Mouse (Mus musculus): Measurements from ENCODE around the gene Lta. TPM values are rescaled to one million over a fixed set of nuclear protein-coding genes. Genes with fewer than 3 reads are reported as not detected.
A peak's percentile ranks its signal among the peaks of the same experiment; 100 is the strongest.

The Lta gene
- total RNA-seq, 1 experiment from 2014 or later, result not detected

DNA sequence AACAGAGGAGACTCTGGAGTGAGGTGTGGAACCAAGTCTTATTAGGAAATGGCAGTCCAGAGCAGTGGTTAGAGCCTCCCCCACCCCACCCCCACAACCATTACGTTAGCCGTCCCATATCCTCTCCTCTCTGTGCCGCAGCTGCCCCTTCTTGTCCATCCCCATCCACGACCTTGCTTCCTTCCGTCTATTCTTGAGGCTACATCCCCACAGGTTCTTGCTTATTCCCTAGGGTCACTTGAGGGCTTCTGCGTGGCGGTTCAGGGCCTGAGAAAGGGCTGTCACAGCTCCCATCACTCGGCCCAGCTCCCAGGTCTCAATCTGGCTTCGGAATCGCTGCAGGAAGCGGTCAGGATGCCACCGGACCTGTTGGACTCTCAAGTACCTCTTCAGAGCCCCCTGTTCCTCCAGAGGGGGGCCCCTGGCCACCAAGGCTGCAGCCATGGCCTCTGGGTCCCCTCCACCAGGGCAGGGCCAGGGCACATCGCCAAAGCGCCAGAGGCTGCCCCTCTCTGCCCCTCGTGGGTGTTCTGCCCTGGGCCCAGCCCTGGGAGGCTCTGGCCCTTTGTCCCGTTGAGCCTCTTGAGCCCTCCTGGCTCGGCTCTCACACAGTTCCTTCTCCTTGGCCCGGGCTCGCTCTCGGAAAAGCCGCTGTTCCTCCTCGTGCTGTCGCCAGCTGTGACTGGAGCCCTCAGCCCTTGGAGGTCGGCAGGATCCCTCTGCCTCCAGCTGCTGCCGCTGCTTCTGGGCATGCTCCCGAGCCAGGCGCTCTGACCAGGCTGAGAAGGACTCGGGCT, 15.2 kb upstream of the Lta start, which contains the start of gene Gm16181:
Gene Gm16181, plus strand, starts transcription at position 679 of the 797 bp plus-strand sequence.
- no peak for ATAC-seq (replicated peaks; ENCODE audit: insufficient number of reproducible peaks, low FRiP score, low TSS enrichment, poor library complexity, severe bottlenecking)

DNA sequence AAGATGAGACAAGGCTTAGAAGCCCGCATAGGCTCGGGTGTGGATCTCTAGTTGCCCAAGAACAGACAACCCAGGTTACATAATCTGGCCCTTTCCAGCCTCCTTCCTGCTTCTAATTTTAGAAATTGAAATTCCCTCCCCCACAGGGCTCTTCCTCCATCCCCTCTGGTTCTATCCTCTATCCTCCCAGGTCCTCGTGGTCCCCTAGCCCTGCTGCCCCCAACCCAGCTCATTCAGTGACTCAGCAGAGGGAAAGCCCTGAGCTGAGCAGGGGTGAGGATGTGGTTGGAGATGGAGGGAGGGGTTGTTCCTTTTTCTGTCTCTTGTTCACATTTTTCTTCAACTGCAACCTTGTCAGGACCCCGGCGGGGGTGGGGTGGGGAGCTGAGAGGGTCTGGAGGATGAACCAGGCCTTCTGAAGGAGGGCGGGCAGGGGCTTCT, 14.5 kb upstream of the Lta start:
- ATAC-seq (replicated peaks; ENCODE audit: insufficient number of reproducible peaks, low FRiP score, low TSS enrichment, poor library complexity, severe bottlenecking), result peak; percentile 72

DNA sequence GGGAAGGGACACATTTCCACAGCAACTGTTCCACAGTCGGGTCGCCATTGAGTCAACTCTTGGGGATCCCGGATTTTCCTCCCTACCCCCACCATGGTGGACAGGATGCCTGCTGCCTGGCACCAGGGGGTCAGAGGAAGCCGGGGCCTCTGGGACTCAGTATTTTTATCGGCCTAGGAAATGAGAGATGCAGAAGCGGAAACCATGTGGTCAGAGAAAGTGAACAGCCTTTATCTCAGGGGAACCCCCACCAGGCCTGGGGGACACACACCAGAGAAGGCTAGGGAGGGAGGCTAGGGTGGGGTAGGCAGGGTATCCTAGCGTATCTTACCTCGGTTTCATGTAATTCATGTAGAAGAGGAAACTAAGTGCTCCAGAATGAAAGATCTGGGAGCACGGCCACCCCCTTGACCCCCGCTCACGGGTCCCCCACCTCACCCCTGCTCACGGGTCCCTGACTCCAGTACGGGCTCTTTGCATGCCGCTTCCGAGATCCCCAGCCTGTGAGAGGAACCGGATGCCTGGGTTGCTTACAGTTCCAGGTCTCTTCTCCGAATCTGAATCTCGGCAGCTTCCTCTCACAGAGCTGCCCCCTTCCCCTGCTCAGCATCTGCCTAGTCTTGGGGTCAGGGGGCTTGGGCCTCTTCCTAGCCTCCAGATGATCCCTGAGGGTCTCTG, 13.5 kb upstream of the Lta start:
- peak; percentile 50 for ATAC-seq (replicated peaks; ENCODE audit: insufficient number of reproducible peaks, low FRiP score, low TSS enrichment, poor library complexity, severe bottlenecking)

DNA sequence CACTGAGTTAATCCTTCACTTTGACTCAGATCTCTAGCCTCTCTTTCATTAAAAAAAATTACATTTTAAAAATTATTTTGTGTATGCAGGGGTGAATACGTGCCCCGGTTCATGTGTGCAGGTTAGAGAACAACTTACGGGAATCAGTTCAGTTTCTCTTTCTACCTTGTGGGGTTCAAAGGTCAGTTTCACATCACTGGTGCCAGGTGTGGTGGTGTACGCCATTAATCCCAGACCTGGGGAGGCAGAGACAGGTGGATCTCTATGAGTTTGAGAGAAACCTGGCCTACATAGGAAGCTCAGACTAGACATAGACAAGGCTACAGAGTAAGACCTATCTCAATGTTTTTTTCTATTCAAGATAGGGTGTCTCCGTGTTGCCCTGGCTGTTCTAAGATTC, 7.9 kb upstream of the Lta start:
- ATAC-seq (replicated peaks; ENCODE audit: insufficient number of reproducible peaks, low FRiP score, low TSS enrichment, poor library complexity, severe bottlenecking), result no peak

DNA sequence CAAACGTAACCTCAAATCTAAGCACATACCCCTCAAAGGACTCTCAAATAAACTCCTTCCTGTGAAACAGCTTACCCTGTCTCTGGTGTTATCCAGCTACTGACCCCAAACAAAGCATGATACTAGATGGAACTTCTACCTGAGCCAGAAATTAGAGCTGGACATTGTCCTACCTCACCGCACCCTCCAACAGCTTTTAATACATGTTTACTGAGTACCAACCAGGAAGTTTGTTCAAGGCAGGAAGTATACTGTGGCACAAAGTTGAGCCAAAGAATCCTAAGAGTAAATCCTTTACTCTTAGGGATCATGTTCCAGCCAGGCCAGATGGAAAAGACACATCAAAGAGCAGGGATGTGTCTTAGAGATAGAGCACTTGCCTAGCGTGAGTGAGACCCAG, 5.4 kb upstream of the Lta start:
- no peak for ATAC-seq (replicated peaks; ENCODE audit: insufficient number of reproducible peaks, low FRiP score, low TSS enrichment, poor library complexity, severe bottlenecking)

DNA sequence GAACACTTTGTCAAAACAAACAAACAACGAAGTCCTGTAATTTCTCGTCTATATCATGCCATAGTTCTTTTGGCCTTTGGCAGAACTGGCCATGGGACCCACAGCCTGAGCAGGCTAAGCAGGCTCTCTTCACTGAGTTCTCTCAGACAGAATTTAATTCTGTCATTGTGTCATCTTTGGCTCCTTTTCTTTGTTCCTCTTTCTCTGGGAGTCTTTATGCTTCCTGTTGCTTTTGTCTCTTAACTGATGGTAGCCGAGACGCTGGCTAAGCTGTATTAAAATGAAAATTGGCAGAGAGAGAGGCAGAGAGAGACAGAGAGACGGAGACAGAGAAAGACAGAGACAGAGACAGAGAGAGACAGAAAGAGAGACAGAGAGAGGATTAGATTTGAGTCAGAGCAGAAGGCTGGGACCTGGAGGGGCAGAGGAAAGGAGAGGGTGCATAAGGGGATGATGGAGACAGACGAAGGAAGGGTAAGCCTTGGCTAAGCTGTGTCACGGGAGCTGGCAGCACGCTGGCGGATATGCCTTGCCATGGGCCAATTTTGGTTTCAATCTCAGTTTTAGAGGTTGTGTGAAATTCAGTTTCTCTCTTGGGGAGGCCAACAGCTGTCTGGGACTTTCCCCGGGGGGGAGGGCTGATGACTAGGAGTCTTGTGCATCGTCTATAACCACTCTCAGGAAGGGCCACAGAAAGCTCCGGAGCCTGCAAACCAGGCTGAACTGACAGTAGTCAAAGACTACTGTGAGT, 4.8 kb upstream of the Lta start:
- peak; percentile 95 for ATAC-seq (replicated peaks; ENCODE audit: insufficient number of reproducible peaks, low FRiP score, low TSS enrichment, poor library complexity, severe bottlenecking)

DNA sequence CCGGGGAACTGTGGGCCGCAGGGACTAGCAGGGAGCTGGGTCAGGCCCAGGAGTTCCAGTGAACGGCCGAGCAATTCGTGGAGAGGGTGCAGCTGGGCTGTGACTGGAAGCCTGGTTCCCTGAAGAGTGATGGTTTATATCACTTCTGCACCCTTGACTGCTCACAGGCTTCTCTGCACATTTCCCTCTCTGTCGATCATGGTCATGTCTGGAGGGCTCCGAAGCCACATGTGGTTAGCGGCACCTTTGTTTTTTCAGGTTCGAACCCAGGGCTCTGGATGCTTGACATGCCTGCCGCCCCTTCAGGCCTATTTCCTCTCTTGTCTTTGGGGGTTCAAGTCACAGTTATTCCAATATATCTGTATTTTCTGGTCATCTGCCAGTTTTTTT, 224 bp upstream of the Lta start:
- no peak for ATAC-seq (replicated peaks; ENCODE audit: insufficient number of reproducible peaks, low FRiP score, low TSS enrichment, poor library complexity, severe bottlenecking)

DNA sequence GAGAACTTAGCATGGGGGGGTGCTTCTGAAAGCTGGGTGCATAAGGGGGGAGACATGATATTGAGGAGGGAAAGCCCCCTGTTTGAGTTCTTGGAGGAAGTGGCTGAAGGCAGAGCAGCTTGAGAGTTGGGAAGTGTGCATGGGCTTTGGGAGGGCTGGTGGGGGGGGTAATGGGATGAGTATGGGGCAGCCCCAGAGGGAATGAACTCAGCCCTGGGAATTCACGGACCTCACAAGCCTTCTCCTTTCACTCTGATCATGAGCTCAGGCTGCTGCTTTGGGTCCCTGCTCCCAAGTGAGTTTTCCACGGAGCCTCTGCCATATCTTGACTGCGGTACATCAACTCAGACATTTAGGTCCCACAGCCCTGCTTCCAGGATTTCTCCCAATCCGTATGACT, 2.7 kb downstream of the Lta start:
- ATAC-seq (replicated peaks; ENCODE audit: insufficient number of reproducible peaks, low FRiP score, low TSS enrichment, poor library complexity, severe bottlenecking), result no peak

DNA sequence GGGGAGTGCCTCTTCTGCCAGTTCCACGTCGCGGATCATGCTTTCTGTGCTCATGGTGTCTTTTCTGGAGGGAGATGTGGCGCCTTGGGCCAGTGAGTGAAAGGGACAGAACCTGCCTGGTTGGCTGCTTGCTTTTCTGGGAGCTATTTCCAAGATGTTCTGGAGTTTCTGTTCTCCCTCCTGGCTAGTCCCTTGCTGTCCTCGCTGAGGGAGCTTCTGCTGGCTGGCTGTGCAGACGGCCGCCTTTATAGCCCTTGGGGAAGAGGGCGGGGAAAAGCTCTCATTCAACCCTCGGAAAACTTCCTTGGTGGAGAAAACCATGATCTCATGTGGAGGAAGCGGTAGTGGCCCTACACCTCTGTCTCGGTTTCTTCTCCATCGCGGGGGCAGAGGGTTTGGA, 3.4 kb downstream of the Lta start, which contains the start of gene Tnf:
Gene Tnf, minus strand, starts transcription at position 221 of the 400 bp plus-strand sequence.
- ATAC-seq (replicated peaks; ENCODE audit: insufficient number of reproducible peaks, low FRiP score, low TSS enrichment, poor library complexity, severe bottlenecking), result peak; percentile 62

DNA sequence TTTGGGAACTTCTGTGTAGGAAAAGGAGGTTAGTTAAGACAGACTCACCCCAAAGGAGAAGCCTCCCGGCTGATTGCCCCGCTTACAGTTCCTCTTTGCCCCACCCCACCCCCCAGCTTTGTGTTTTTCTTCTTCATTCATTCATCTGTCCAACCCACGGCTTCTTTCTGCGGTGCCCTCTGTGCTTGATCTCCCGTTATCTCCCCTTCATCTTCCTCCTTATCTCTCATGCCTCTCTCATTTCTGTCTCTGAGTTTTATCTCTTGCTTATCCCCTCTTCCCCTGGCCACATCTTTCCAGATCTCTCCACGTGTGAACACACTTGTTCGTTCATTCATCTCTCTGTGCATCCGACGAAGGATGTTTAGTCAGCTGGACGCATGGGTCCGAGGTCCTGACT, 4.0 kb downstream of the Lta start:
- ATAC-seq (replicated peaks; ENCODE audit: insufficient number of reproducible peaks, low FRiP score, low TSS enrichment, poor library complexity, severe bottlenecking), result no peak

DNA sequence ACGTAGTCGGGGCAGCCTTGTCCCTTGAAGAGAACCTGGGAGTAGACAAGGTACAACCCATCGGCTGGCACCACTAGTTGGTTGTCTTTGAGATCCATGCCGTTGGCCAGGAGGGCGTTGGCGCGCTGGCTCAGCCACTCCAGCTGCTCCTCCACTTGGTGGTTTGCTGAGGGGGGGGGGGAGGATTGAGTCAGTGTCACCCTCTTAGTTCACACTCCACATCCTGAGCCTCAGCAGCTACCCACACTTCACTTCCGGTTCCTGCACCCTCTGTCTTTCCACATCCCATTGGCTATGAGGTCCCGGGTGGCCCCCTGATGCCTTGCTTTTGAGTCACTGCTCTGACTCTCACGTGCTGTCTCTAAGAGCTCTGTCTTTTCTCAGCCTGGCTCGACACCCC, 4.8 kb downstream of the Lta start:
- ATAC-seq (replicated peaks; ENCODE audit: insufficient number of reproducible peaks, low FRiP score, low TSS enrichment, poor library complexity, severe bottlenecking), result peak; percentile 85

DNA sequence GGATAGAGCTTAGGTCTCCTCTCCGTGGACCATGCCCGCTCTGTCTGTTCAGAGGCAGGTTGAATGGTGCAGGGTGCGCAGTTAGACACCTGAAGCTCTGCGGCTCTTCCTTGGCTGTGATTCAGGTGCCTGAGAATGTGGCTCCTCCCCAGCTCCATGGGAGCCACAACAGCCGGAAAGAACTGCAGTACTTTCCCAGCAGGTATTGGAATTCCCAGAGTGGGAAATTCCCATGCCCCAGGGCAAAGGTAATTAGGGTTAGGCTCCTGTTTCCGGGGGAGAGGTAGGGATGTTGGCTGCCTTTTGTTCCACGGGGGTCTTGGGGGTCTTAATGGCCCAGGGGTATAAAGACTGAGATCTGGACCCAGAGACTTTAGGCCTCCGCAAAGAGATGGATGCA, 6.2 kb downstream of the Lta start:
- no peak for ATAC-seq (replicated peaks; ENCODE audit: insufficient number of reproducible peaks, low FRiP score, low TSS enrichment, poor library complexity, severe bottlenecking)

DNA sequence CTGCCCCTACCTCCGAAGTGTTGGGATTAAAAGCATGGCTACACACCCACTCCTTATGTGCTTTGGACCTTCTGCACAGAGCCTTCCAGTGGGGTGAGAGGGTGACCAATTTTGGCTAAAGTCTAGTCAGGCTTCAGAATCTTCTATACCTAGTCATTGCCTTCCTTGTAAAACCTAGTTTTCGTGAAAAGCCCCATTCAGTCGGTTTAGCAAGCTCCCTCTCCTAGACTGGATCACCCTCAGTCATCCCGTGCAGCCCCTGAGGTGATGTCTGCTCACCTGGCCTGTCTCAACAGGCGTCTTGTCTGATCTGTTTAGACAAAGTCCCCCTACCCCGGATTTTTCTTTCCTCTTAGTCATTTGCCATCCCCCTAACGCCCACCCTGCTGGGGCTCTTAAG, 7.1 kb downstream of the Lta start:
- no peak for ATAC-seq (replicated peaks; ENCODE audit: insufficient number of reproducible peaks, low FRiP score, low TSS enrichment, poor library complexity, severe bottlenecking)

DNA sequence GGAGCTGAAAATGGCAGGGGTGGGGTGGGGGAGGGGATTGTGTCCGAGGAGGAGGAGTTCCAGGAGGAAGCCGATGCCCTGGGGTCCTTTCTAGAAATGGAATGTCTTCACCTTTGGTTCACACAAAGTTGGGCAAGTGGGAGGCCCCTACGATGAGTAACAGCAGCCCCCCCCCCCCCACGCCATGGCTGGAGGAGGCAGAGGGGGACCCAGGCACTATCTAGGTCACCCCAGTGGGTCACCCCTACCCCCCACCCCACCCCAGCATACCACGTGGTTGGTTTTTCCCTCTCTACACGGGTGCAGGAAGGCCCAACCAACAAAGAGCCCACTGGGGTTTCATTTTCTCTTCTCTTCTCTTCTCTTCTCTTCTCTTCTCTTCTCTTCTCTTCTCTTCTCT, 8.0 kb downstream of the Lta start:
- ATAC-seq (replicated peaks; ENCODE audit: insufficient number of reproducible peaks, low FRiP score, low TSS enrichment, poor library complexity, severe bottlenecking), result no peak

DNA sequence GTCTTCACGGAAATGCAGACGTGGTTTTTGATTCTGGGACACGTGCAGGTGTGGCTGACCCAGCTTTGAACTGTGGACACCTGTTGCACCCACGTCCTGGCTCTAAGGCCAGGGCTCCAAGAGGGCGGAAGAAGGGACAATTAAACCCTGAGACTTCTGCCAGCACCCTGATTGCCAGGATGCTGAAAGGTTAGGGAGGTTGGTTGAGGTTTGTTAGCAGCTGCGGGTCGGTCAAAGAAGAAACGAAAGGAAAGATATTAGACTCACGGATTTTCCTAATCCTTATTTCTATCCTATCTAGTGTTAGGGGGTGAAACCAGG, 8.9 kb downstream of the Lta start:
- no peak for ATAC-seq (replicated peaks; ENCODE audit: insufficient number of reproducible peaks, low FRiP score, low TSS enrichment, poor library complexity, severe bottlenecking)

DNA sequence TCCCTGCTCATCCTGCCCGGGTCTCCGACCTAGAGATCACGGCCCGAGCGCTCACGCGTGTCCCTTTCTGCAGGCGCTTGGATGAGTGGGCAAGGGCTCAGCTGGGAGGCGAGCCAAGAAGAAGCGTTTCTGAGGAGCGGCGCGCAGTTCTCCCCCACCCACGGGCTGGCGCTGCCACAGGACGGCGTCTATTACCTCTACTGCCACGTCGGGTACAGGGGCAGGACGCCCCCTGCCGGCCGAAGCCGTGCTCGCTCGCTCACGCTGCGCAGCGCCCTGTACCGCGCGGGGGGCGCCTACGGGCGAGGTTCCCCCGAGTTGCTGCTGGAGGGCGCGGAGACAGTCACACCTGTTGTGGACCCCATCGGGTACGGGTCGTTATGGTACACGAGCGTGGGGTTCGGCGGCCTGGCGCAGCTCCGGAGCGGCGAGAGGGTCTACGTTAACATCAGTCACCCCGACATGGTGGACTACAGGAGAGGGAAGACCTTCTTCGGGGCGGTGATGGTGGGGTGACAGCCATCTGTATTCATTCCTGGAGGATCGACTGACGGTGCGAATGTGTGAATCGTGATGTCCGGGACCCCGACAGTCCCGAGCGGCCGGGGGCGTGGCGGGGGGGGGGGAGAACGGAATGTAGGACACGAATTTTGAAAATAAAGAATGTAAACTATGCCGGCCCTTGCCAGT, 9.4 kb downstream of the Lta start:
- peak; percentile 60 for ATAC-seq (replicated peaks; ENCODE audit: insufficient number of reproducible peaks, low FRiP score, low TSS enrichment, poor library complexity, severe bottlenecking)

DNA sequence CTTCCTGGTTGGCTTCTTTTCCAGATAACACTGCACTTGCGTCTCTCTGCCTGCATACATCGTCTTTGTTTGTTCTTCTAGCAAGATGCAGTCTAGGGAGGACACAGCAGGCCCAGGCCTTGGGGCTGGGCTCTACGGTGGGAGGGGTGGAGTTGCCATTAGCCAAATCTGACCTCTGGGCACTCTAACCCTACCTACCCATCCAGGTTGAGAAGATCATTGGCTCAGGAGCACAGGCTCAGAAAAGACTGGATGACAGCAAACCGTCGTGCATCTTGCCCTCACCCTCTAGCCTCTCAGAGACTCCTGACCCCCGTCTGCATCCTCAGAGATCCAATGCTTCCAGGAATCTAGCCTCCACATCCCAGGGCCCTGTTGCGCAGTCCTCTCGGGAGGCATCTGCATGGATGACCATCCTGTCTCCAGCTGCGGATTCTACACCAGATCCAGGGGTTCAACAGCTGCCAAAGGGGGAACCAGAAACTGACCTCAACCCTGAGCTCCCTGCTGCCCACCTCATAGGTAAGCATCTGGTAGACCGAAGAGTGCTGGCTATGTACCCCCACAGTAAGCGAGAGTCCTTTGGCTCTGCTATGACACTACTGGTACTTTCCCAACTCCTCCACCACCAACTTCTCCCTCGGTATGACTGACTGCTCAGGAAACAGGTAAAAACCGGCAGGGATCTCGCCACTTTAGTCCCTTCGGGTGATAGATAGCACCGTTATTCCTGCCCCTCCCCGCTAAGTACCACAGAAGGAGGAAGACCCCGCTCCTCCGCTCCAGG, 10.1 kb downstream of the Lta start:
- ATAC-seq (replicated peaks; ENCODE audit: insufficient number of reproducible peaks, low FRiP score, low TSS enrichment, poor library complexity, severe bottlenecking), result peak; percentile 11

All from monocyte, adult 5-6 weeks (primary cell).